In genomic region chr3:120457912-120458311, GRCm38 (mm10) we compare ENCODE assay signal across 23 mouse cellular contexts.
DNase-seq lines count a peak whose midpoint lies in the region; ATAC-seq lines count a peak whose summit lies in the region.
"Had no signal": no experiment of that assay in that cellular context is flagged by ENCODE, and none has a peak within 500 bp of the region (broad histone marks: within the 10 kb centered on the region; RNA-seq: fewer than 3 reads in every experiment).

No protein-coding gene starts in this region.

- peak; percentile 44 for DNase-seq in CD4-positive helper T cell, adult 2 months (ENCODE audit: low read depth, low spot score)
- DNase-seq in induced T-regulatory cell, adult 2 months (ENCODE audit: low read depth) = peak; percentile 43
- DNase-seq in naive thymus-derived CD4-positive, alpha-beta T cell, adult 2 months (ENCODE audit: low read depth) = peak; percentile 33
- DNase-seq in right cerebral cortex, adult 18-20 months = no peak
- DNase-seq in spleen, adult 12 weeks (ENCODE audit: low spot score) = no peak
- no peak for DNase-seq in gastrocnemius, adult 18-20 months (ENCODE audit: low spot score)
- DNase-seq: adrenal gland, adult 8-10 months; adrenal gland, postnatal 25 days; B cell, adult 2 months; cerebellum, adult 11-12 months; cerebellum, adult 8-10 months; cerebellum, postnatal 10 days; cerebellum, postnatal 36 days; gastrocnemius, postnatal 10 days; gastrocnemius, postnatal 36 days; heart, adult 2 months; heart, postnatal 14 days; heart, postnatal 4 days had no signal

- peak; percentile 84 for ATAC-seq in CD4-positive, CD25-positive, alpha-beta regulatory T cell, adult 4 months
- ATAC-seq: forebrain, embryonic 14.5 days; hindbrain, postnatal 0 days; intestine, embryonic 15.5 days; Patski had no signal

Comparison
In these comparisons a context has a peak if more than half of its experiments do, and no peak if none do; other contexts are left out.
1. DNase-seq: peak in CD4-positive helper T cell, adult 2 months (single experiment), induced T-regulatory cell, adult 2 months (single experiment) and naive thymus-derived CD4-positive, alpha-beta T cell, adult 2 months (single experiment); none in right cerebral cortex, adult 18-20 months (single experiment), spleen, adult 12 weeks (single experiment) and gastrocnemius, adult 18-20 months (single experiment).